Mouse (Mus musculus): Measurements from ENCODE around the gene Sstr4.

DNA sequence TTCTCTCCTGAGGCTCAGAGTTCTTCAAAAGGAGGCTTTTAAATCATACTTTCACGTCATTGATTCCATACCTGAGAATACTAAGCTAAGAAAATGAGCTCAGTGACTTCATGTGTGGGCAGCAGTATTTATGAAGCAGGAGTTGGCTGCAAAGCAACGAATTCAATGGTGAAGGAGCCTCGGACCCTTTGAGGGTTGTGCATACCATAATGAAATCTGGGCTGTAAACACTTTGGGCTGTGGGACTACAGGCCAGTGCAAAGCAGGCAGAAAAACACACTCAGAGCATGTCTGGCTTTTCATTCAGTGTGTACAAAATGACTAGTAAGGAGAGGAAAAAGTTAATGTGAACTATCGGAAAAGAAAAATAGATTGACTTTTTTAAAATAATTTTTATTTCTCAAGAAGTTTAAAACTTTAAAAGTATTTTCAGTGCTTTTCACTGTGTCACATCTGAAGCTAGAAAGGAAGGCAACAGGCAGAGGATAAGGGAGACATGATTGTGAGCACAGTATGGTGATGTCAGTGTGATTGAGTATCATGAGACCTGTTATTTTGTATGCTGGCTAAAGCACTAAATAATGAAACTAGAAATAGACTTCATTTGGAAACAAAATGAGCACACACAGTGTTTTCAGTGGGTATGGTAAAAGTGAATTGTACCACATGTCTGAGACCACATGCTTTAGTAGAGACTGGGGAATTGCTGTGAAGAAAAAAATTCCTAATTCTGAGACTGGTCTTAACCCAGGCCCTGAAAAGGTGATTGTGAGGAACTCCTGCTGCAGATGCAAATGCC is 45.4 kb upstream of the Sstr4 start:
- TF ChIP-seq CTCF (IDR thresholded peaks at IDR 0.05 in 2 of 3, conservative IDR thresholded peaks at IDR 0.05 in 1 of 3; ENCODE audit: control insufficient read depth in 1 of 3, insufficient read depth in 1 of 3, low read depth in 2 of 3, low read length in 3 of 3, poor library complexity in 1 of 3, severe bottlenecking in 1 of 3) (no peak), POLR2A (IDR thresholded peaks at IDR 0.05; ENCODE audit: control insufficient read depth in 1 of 2, insufficient read depth in 1 of 2, low read depth in 1 of 2, low read length in 2 of 2, poor library complexity in 1 of 2) (no peak), E2F4 (IDR thresholded peaks at IDR 0.05; ENCODE audit: borderline replicate concordance, low read depth, low read length) (no peak)

All from MEL (cell line).